Mouse (Mus musculus) MEL (cell line): ENCODE measurements around the gene Parva. TPM values are rescaled to one million over a fixed set of nuclear protein-coding genes. Genes with fewer than 3 reads are reported as not detected.

Source experiments
- DNase-seq: peaks from one replicate; pipeline ENCODE4 v3.0.0; 2011; ENCODE audit warnings: low read depth, low spot score
- H3K27ac ChIP-seq: 2 replicates; pipeline ENCODE4 v1.5.1; 2012; ENCODE audit warnings: low read depth, mild to moderate bottlenecking, control low read depth, low read length, moderate library complexity; ENCODE audit not compliant: control insufficient read depth
- H3K27me3 ChIP-seq, 2 experiments: fragments of 150-350 bp in 1 of 2; sonication (generic) in 1 of 2; 2 replicates each; pipeline ENCODE4 v1.6.1; 2012; ENCODE audit warnings: low read length in 2 of 2, mild to moderate bottlenecking in 2 of 2, improper control_type of control experiment in 1 of 2, moderate library complexity in 1 of 2; ENCODE audit not compliant: insufficient read depth in 2 of 2, control insufficient read depth in 1 of 2
- H3K36me3 ChIP-seq, 2 experiments: 2 replicates each; pipeline ENCODE4 v1.6.1; 2012 to 2014; ENCODE audit warnings: low read length in 2 of 2, improper control_type of control experiment in 1 of 2, inconsistent platforms in 1 of 2, mild to moderate bottlenecking in 1 of 2; ENCODE audit not compliant: insufficient read depth in 2 of 2, control insufficient read depth in 1 of 2
- H3K4me1 ChIP-seq, 2 experiments: fragments of 150-350 bp in 1 of 2; sonication (generic) in 1 of 2; 2 replicates each; pipeline ENCODE4 v1.6.1; 2012; ENCODE audit warnings: low read length in 2 of 2, improper control_type of control experiment in 1 of 2, mild to moderate bottlenecking in 1 of 2; ENCODE audit not compliant: insufficient read depth in 2 of 2, control insufficient read depth in 1 of 2
- H3K4me3 ChIP-seq, 2 experiments: fragments of 150-350 bp in 1 of 2; sonication (generic) in 1 of 2; 2 replicates each; pipeline ENCODE4 v1.5.1; 2012; ENCODE audit warnings: low read depth in 2 of 2, low read length in 2 of 2, mild to moderate bottlenecking in 2 of 2, moderate library complexity in 2 of 2, control low read depth in 1 of 2, improper control_type of control experiment in 1 of 2; ENCODE audit not compliant: control insufficient read depth in 1 of 2, insufficient read depth in 1 of 2
- H3K79me2 ChIP-seq: 2 replicates; pipeline ENCODE4 v1.6.1; 2012; ENCODE audit warnings: mild to moderate bottlenecking, low read length, moderate library complexity; ENCODE audit not compliant: control insufficient read depth, poor library complexity, insufficient read depth
- H3K9ac ChIP-seq: 2 replicates; pipeline ENCODE4 v1.6.1; 2012; ENCODE audit warnings: low read depth, mild to moderate bottlenecking, control low read depth, low read length, moderate library complexity; ENCODE audit not compliant: control insufficient read depth, poor library complexity, severe bottlenecking
- H3K9me3 ChIP-seq: fragments of 150-350 bp; sonication (generic); replicated peaks from 2 replicates; pipeline ENCODE4 v1.6.1; 2012; ENCODE audit warnings: mild to moderate bottlenecking, low read length, improper control_type of control experiment, moderate library complexity; ENCODE audit not compliant: insufficient read depth
- BHLHE40 ChIP-seq: IDR thresholded peaks from 2 replicates; pipeline ENCODE4 v1.6.1; 2012; ENCODE audit warnings: low read depth, mild to moderate bottlenecking, inconsistent platforms, low read length, improper control_type of control experiment, borderline replicate concordance
- ETS1 ChIP-seq: IDR thresholded peaks from 2 replicates; pipeline ENCODE4 v1.6.1; 2012; ENCODE audit warnings: low read depth, mild to moderate bottlenecking, inconsistent platforms, low read length, improper control_type of control experiment, moderate library complexity
- GABPA ChIP-seq: IDR thresholded peaks from 2 replicates; pipeline ENCODE4 v1.6.1; 2012; ENCODE audit warnings: low read depth, mild to moderate bottlenecking, inconsistent platforms, low read length, improper control_type of control experiment, moderate library complexity
- GATA1 ChIP-seq: IDR thresholded peaks from 2 replicates; pipeline ENCODE4 v1.6.1; 2011; ENCODE audit warnings: low read depth, low read length, improper control_type of control experiment
- JUND ChIP-seq: IDR thresholded peaks from 2 replicates; pipeline ENCODE4 v1.6.1; 2011; ENCODE audit warnings: low read depth, mild to moderate bottlenecking, improper control_type of control experiment, low read length
- KAT2A ChIP-seq: conservative IDR thresholded peaks from 2 replicates; pipeline ENCODE4 v1.6.1; 2012; ENCODE audit warnings: low read depth, low read length, improper control_type of control experiment, inconsistent platforms
- MAFK ChIP-seq: IDR thresholded peaks from 2 replicates; pipeline ENCODE4 v1.6.1; 2011; ENCODE audit warnings: low read depth, mild to moderate bottlenecking, low read length, improper control_type of control experiment, borderline replicate concordance
- MAX ChIP-seq: IDR thresholded peaks from 2 replicates; pipeline ENCODE4 v1.6.1; 2011; ENCODE audit warnings: low read length, improper control_type of control experiment
- MAZ ChIP-seq: IDR thresholded peaks from 2 replicates; pipeline ENCODE4 v1.6.1; 2012; ENCODE audit warnings: low read depth, mild to moderate bottlenecking, inconsistent platforms, low read length, improper control_type of control experiment
- MEF2A ChIP-seq: IDR thresholded peaks from 2 replicates; pipeline ENCODE4 v1.6.1; 2014; ENCODE audit warnings: low read depth, mild to moderate bottlenecking, inconsistent platforms, low read length, improper control_type of control experiment; ENCODE audit not compliant: poor library complexity, insufficient replicate concordance, severe bottlenecking; ENCODE audit errors: extremely low read depth
- MXI1 ChIP-seq: IDR thresholded peaks from 2 replicates; pipeline ENCODE4 v1.6.1; 2011; ENCODE audit warnings: mild to moderate bottlenecking, low read depth, low read length, improper control_type of control experiment
- MYB ChIP-seq: IDR thresholded peaks from 2 replicates; pipeline ENCODE4 v1.6.1; 2011; ENCODE audit warnings: mild to moderate bottlenecking, low read depth, low read length, improper control_type of control experiment
- MYC ChIP-seq: IDR thresholded peaks from 2 replicates; pipeline ENCODE4 v1.6.1; 2011; ENCODE audit warnings: low read depth, mild to moderate bottlenecking, low read length, improper control_type of control experiment, moderate library complexity
- NRF1 ChIP-seq: IDR thresholded peaks from 2 replicates; pipeline ENCODE4 v1.6.1; 2014; ENCODE audit warnings: low read depth, mild to moderate bottlenecking, inconsistent platforms, low read length, improper control_type of control experiment, moderate library complexity; ENCODE audit not compliant: poor library complexity, insufficient read depth, severe bottlenecking
- POLR2A ChIP-seq, 2 experiments: IDR thresholded peaks; 2 replicates each; pipeline ENCODE4 v1.6.1; 2011 to 2012; ENCODE audit warnings: low read length in 2 of 2, mild to moderate bottlenecking in 2 of 2, control low read depth in 1 of 2, improper control_type of control experiment in 1 of 2, low read depth in 1 of 2, moderate library complexity in 1 of 2; ENCODE audit not compliant: control insufficient read depth in 1 of 2, insufficient read depth in 1 of 2, poor library complexity in 1 of 2
- POLR2AphosphoS5 ChIP-seq: IDR thresholded peaks from 2 replicates; pipeline ENCODE4 v1.6.1; 2012; ENCODE audit warnings: low read depth, borderline replicate concordance, mild to moderate bottlenecking, inconsistent platforms, low read length, moderate library complexity, mixed read lengths
- RAD21 ChIP-seq: IDR thresholded peaks from 2 replicates; pipeline ENCODE4 v1.6.1; 2011; ENCODE audit warnings: mild to moderate bottlenecking, low read depth, low read length, improper control_type of control experiment
- RCOR1 ChIP-seq: IDR thresholded peaks from 2 replicates; pipeline ENCODE4 v1.6.1; 2012; ENCODE audit warnings: low read depth, mild to moderate bottlenecking, inconsistent platforms, low read length, improper control_type of control experiment
- SIN3A ChIP-seq: IDR thresholded peaks from 2 replicates; pipeline ENCODE4 v1.6.1; 2012; ENCODE audit warnings: low read length, improper control_type of control experiment, inconsistent platforms
- TAL1 ChIP-seq: IDR thresholded peaks from 2 replicates; pipeline ENCODE4 v1.6.1; 2012; ENCODE audit warnings: mild to moderate bottlenecking, inconsistent platforms, low read length, moderate library complexity, mixed read lengths
- TBP ChIP-seq: IDR thresholded peaks from 2 replicates; pipeline ENCODE4 v1.8.0; 2011; ENCODE audit warnings: low read depth, low read length, improper control_type of control experiment
- UBTF ChIP-seq: IDR thresholded peaks from 2 replicates; pipeline ENCODE4 v1.6.1; 2012; ENCODE audit warnings: low read depth, mild to moderate bottlenecking, inconsistent platforms, low read length, improper control_type of control experiment, moderate library complexity, borderline replicate concordance; ENCODE audit not compliant: insufficient read depth
- USF2 ChIP-seq, 2 experiments: IDR thresholded peaks; 2 replicates each; pipeline ENCODE4 v1.6.1; 2011 to 2012; ENCODE audit warnings: improper control_type of control experiment in 2 of 2, low read length in 2 of 2, borderline replicate concordance in 1 of 2, inconsistent platforms in 1 of 2, low read depth in 1 of 2, mild to moderate bottlenecking in 1 of 2; ENCODE audit not compliant: insufficient read depth in 1 of 2
- ZC3H11A ChIP-seq: IDR thresholded peaks from 2 replicates; pipeline ENCODE4 v1.6.1; 2012; ENCODE audit warnings: low read depth, mild to moderate bottlenecking, inconsistent platforms, low read length, improper control_type of control experiment
- ZKSCAN1 ChIP-seq: IDR thresholded peaks from 2 replicates; pipeline ENCODE4 v1.6.1; 2012; ENCODE audit warnings: low read depth, mild to moderate bottlenecking, inconsistent platforms, low read length, improper control_type of control experiment, moderate library complexity
- polyA plus RNA-seq, 2 experiments: library from polyadenylated mRNA; stranded (reverse) in 1 of 2; unstranded in 1 of 2; fragments of >175 nt in 1 of 2; fragments of >200 nt in 1 of 2; gene quantifications; 2 replicates each; pipeline versions ENCODE4 v1.2.1 to v1.2.4; 2012; ENCODE audit warnings: low replicate concordance in 2 of 2, low read depth in 1 of 2; ENCODE audit not compliant: insufficient read length in 2 of 2, insufficient read depth in 1 of 2, missing spikeins in 1 of 2
- total RNA-seq: library from RNA; depleted of rRNA; stranded (reverse); fragments of 300-350 nt; gene quantifications from 2 replicates; pipeline ENCODE4 v1.2.3, GENCODE M21; 2012

The Parva gene
- total and polyA plus RNA-seq, 3 experiments: not detected

- Histone ChIP-seq H3K27ac (no peak overlapping the region), H3K27me3 (no peaks in the 10 kb centered on the region), H3K4me3 (no peak overlapping the region), H3K4me1 (no peaks in the 10 kb centered on the region), H3K36me3 (no peaks in the 10 kb centered on the region), H3K79me2 (no peaks in the 10 kb centered on the region), H3K9me3 (no peaks in the 10 kb centered on the region; the same call in 1 of the 2 replicates), H3K9ac (no peak overlapping the region)
- no peak for DNase-seq
- no peak for TF ChIP-seq GABPA
- TF ChIP-seq MYB: no peak
- no peak for TF ChIP-seq KAT2A
- TF ChIP-seq USF2 (IDR thresholded peaks at IDR 0.05; ENCODE audit: borderline replicate concordance in 1 of 2, insufficient read depth in 1 of 2, low read depth in 1 of 2, low read length in 2 of 2): no peak
- no peak for TF ChIP-seq UBTF
- no peak for TF ChIP-seq BHLHE40
- TF ChIP-seq MAFK: no peak
- TF ChIP-seq ZC3H11A: no peak
- no peak for TF ChIP-seq POLR2A (IDR thresholded peaks at IDR 0.05; ENCODE audit: control insufficient read depth in 1 of 2, insufficient read depth in 1 of 2, low read depth in 1 of 2, low read length in 2 of 2, poor library complexity in 1 of 2)
- no peak for TF ChIP-seq POLR2AphosphoS5
- no peak for TF ChIP-seq ZKSCAN1
- TF ChIP-seq TBP: no peak
- no peak for TF ChIP-seq MAZ
- no peak for TF ChIP-seq MAX
These were observed 842 bp downstream of the Parva start for GRCm38 (mm10) chr7:112428158-112428535.

GRCm38 (mm10) chr7:112439846-112440245, 12.5 kb downstream of the Parva start:
- H3K4me1 ChIP-seq: no peaks in the 10 kb centered on the region
- H3K27ac ChIP-seq: no peak overlapping the region
- TF ChIP-seq GABPA: no peak
- no peak for TF ChIP-seq MAFK
- TF ChIP-seq MYC: no peak
- TF ChIP-seq RCOR1: no peak
- no peak for TF ChIP-seq RAD21
- no peak for TF ChIP-seq MXI1
- TF ChIP-seq MEF2A: no peak
- no peak for TF ChIP-seq JUND
- no peak for TF ChIP-seq ETS1
- no peak for TF ChIP-seq MAZ
- TF ChIP-seq ZKSCAN1: no peak
- no peak for TF ChIP-seq MYB
- no peak for TF ChIP-seq SIN3A
- no peak for TF ChIP-seq TAL1
- TF ChIP-seq NRF1: no peak
- no peak for TF ChIP-seq GATA1
- H3K79me2 ChIP-seq: no peaks in the 10 kb centered on the region
- H3K36me3 ChIP-seq: no peaks in the 10 kb centered on the region
- H3K9ac ChIP-seq: no peak overlapping the region
- no peaks in the 10 kb centered on the region for H3K27me3 ChIP-seq
- H3K9me3 ChIP-seq: no peaks in the 10 kb centered on the region
- H3K4me3 ChIP-seq: no peak overlapping the region
- no peak for DNase-seq
